Mouse (Mus musculus): ENCODE results near the gene Otp. TPM values are rescaled to one million over a fixed set of nuclear protein-coding genes. Genes with fewer than 3 reads are reported as not detected.

The Otp gene
- polyA plus RNA-seq, 1 experiment from 2014 or later: not detected

- WGBS (ENCODE audit: insufficient replicate concordance): 4% methylated on average over 7 of the region's 7 CpGs
- peaks cover 98% of the 10 kb centered on the region for H3K27me3 ChIP-seq (ENCODE audit: insufficient read depth, low read length)
- no peaks in the 10 kb centered on the region for H3K9me3 ChIP-seq (ENCODE audit: low read length)
- H3K9ac ChIP-seq (replicated peaks): no peak overlapping the region
- H3K4me1 ChIP-seq (ENCODE audit: insufficient read depth): peaks cover 3% of the 10 kb centered on the region; the same call in 1 of the 2 replicates
- DNase-seq: no peak
- H3K4me2 ChIP-seq (ENCODE audit: low read depth, low read length): no peak overlapping the region
- TF ChIP-seq EP300 (IDR thresholded peaks at IDR 0.05; ENCODE audit: low read depth) (no peak), CTCF (IDR thresholded peaks at IDR 0.05; ENCODE audit: low read depth) (no peak)
- no peak overlapping the region for H3K4me3 ChIP-seq (ENCODE audit: low read depth, low read length)
- no peak for ATAC-seq
- no peaks in the 10 kb centered on the region for H3K36me3 ChIP-seq (replicated peaks; ENCODE audit: insufficient read depth, low read length)
- no peak overlapping the region for H3K27ac ChIP-seq (ENCODE audit: low read depth)
Observed at GRCm38 (mm10) chr13:94871806-94872320, 3.5 kb upstream of the Otp start.

GRCm38 (mm10) chr13:94872439-94872838, 3.0 kb upstream of the Otp start:
- H3K27me3 ChIP-seq (ENCODE audit: insufficient read depth, low read length): peaks cover 98% of the 10 kb centered on the region
- H3K4me2 ChIP-seq (ENCODE audit: low read depth, low read length): no peak overlapping the region
- TF ChIP-seq EP300 (IDR thresholded peaks at IDR 0.05; ENCODE audit: low read depth) (no peak), CTCF (IDR thresholded peaks at IDR 0.05; ENCODE audit: low read depth) (no peak)
- WGBS (ENCODE audit: insufficient replicate concordance): 2% methylated on average over 19 of the region's 19 CpGs
- no peak overlapping the region for H3K9ac ChIP-seq (replicated peaks)
- DNase-seq (no peak), ATAC-seq (no peak)
- H3K4me1 ChIP-seq (ENCODE audit: insufficient read depth): peaks cover 3% of the 10 kb centered on the region; the same call in 1 of the 2 replicates
- no peaks in the 10 kb centered on the region for H3K9me3 ChIP-seq (ENCODE audit: low read length)
- no peak overlapping the region for H3K27ac ChIP-seq (ENCODE audit: low read depth)
- no peak overlapping the region for H3K4me3 ChIP-seq (ENCODE audit: low read depth, low read length)
- H3K36me3 ChIP-seq (replicated peaks; ENCODE audit: insufficient read depth, low read length): no peaks in the 10 kb centered on the region

- DNase-seq: no peak
- Histone ChIP-seq H3K36me3 (replicated peaks; ENCODE audit: insufficient read depth, low read length) (no peaks in the 10 kb centered on the region), H3K4me2 (ENCODE audit: low read depth, low read length) (no peak overlapping the region), H3K4me3 (ENCODE audit: low read depth, low read length) (no peak overlapping the region), H3K27ac (ENCODE audit: low read depth) (no peak overlapping the region), H3K4me1 (ENCODE audit: insufficient read depth) (peaks cover 2% of the 10 kb centered on the region; the same call in 1 of the 2 replicates), H3K27me3 (ENCODE audit: insufficient read depth, low read length) (peaks cover 98% of the 10 kb centered on the region), H3K9me3 (ENCODE audit: low read length) (no peaks in the 10 kb centered on the region), H3K9ac (replicated peaks) (no peak overlapping the region)
- 2% methylated on average over 54 of the region's 54 CpGs for WGBS (ENCODE audit: insufficient replicate concordance)
- no peak for ATAC-seq
- TF ChIP-seq EP300 (IDR thresholded peaks at IDR 0.05; ENCODE audit: low read depth) (no peak), CTCF (IDR thresholded peaks at IDR 0.05; ENCODE audit: low read depth) (no peak)
Observed at GRCm38 (mm10) chr13:94873111-94874038, 2.0 kb upstream of the Otp start.

GRCm38 (mm10) chr13:94874039-94874425, 1.4 kb upstream of the Otp start:
- Histone ChIP-seq H3K4me3 (ENCODE audit: low read depth, low read length) (no peak overlapping the region), H3K9me3 (ENCODE audit: low read length) (no peaks in the 10 kb centered on the region), H3K27ac (ENCODE audit: low read depth) (no peak overlapping the region), H3K27me3 (ENCODE audit: insufficient read depth, low read length) (peaks cover 94% of the 10 kb centered on the region), H3K9ac (replicated peaks) (no peak overlapping the region), H3K4me2 (ENCODE audit: low read depth, low read length) (no peak overlapping the region), H3K36me3 (replicated peaks; ENCODE audit: insufficient read depth, low read length) (no peaks in the 10 kb centered on the region), H3K4me1 (ENCODE audit: insufficient read depth) (no peaks in the 10 kb centered on the region)
- WGBS (ENCODE audit: insufficient replicate concordance): 3% methylated on average over 8 of the region's 8 CpGs
- no peak for ATAC-seq
- no peak for DNase-seq
- TF ChIP-seq EP300 (IDR thresholded peaks at IDR 0.05; ENCODE audit: low read depth): no peak
- no peak for TF ChIP-seq CTCF (IDR thresholded peaks at IDR 0.05; ENCODE audit: low read depth)

- DNase-seq: no peak
- ATAC-seq: no peak
- H3K9ac ChIP-seq (replicated peaks): no peak overlapping the region
- H3K4me3 ChIP-seq (ENCODE audit: low read depth, low read length): no peak overlapping the region
- TF ChIP-seq EP300 (IDR thresholded peaks at IDR 0.05; ENCODE audit: low read depth) (no peak), CTCF (IDR thresholded peaks at IDR 0.05; ENCODE audit: low read depth) (no peak)
- H3K9me3 ChIP-seq (ENCODE audit: low read length): no peaks in the 10 kb centered on the region
- H3K4me2 ChIP-seq (ENCODE audit: low read depth, low read length): no peak overlapping the region
- H3K36me3 ChIP-seq (replicated peaks; ENCODE audit: insufficient read depth, low read length): no peaks in the 10 kb centered on the region
- H3K4me1 ChIP-seq (ENCODE audit: insufficient read depth): no peaks in the 10 kb centered on the region
- H3K27ac ChIP-seq (ENCODE audit: low read depth): no peak overlapping the region
- H3K27me3 ChIP-seq (ENCODE audit: insufficient read depth, low read length): peaks cover 92% of the 10 kb centered on the region
- 7% methylated on average over 22 of the region's 23 CpGs for WGBS (ENCODE audit: insufficient replicate concordance)
Observed at GRCm38 (mm10) chr13:94874656-94875395, 576 bp upstream of the Otp start.

Measured in liver, postnatal 0 days (tissue).